9 mouse cellular contexts compared by ENCODE assay signal in genomic region chr3:101304156-101304555, GRCm38 (mm10). TPM values are rescaled to one million over a fixed set of nuclear protein-coding genes. Genes with fewer than 3 reads are reported as not detected.
A peak's percentile ranks its signal among the peaks of the same experiment; 100 is the strongest.
DNase-seq lines count a peak whose midpoint lies in the region; ATAC-seq and TF ChIP-seq lines count a peak whose summit lies in the region.
"Had no signal": no experiment of that assay in that cellular context is flagged by ENCODE, and none has a peak within 500 bp of the region (broad histone marks: within the 10 kb centered on the region; RNA-seq: fewer than 3 reads in every experiment).

No protein-coding gene starts in this region.

- ATAC-seq in limb, embryonic 14.5 days (ENCODE audit: low FRiP score, low read depth) = peak; percentile 41; the same call in 1 of the 2 replicates

- no peak overlapping the region for H3K9ac ChIP-seq in limb, embryonic 14.5 days (ENCODE audit: low read depth, low read length, severe bottlenecking)

- no peak overlapping the region for H3K4me2 ChIP-seq in limb, embryonic 14.5 days (replicated peaks; ENCODE audit: low read depth, low read length, severe bottlenecking)

- WGBS in limb, embryonic 14.5 days = 18% methylated on average over 8 of the region's 8 CpGs

- H3K27me3 ChIP-seq in limb, embryonic 14.5 days (ENCODE audit: control insufficient read depth, insufficient read depth, low read length) = no peaks in the 10 kb centered on the region

- H3K27ac ChIP-seq in limb, embryonic 14.5 days (replicated peaks; ENCODE audit: low read depth, low read length) = no peak overlapping the region

- no peaks in the 10 kb centered on the region for H3K36me3 ChIP-seq in limb, embryonic 14.5 days (ENCODE audit: control insufficient read depth, insufficient read depth, low read length)

- no peak for TF ChIP-seq POLR2A in limb, embryonic 14.5 days (IDR thresholded peaks at IDR 0.05; ENCODE audit: borderline replicate concordance, extremely low read depth, insufficient read depth, insufficient read length)

- peak; percentile 34 for DNase-seq in 416B (ENCODE audit: low read depth)
- peak; percentile 68 for DNase-seq in NIH3T3 (ENCODE audit: low read depth)
- DNase-seq in cerebellum, postnatal 14 days = peak; percentile 90 to 93
- DNase-seq in gastrocnemius, adult 8-10 months (ENCODE audit: low spot score in 2 of 2) = peak; percentile 54
- peak; percentile 38 to 67 for DNase-seq in kidney, adult 8-10 months
- peak; percentile 67 for DNase-seq in limb, embryonic 14.5 days (ENCODE audit: low spot score)
- peak; percentile 75 for DNase-seq in ovary, postnatal 14 days (ENCODE audit: low spot score)
- DNase-seq in urinary bladder, postnatal 4 days (ENCODE audit: low spot score in 2 of 2) = peak; percentile 55 to 83

- H3K4me3 ChIP-seq in limb, embryonic 14.5 days (replicated peaks; ENCODE audit: low read length) = no peak overlapping the region

- peaks cover 16% of the 10 kb centered on the region for H3K4me1 ChIP-seq in limb, embryonic 14.5 days (ENCODE audit: control insufficient read depth, insufficient read depth, low read length)

- no peaks in the 10 kb centered on the region for H3K9me3 ChIP-seq in limb, embryonic 14.5 days (ENCODE audit: control insufficient read depth, low read length)

RNA-seq across cellular contexts. Expression of gene Cd2, which starts 16.4 kb away (rescaled TPM):
- not detected for total RNA-seq in gastrocnemius, adult 8-10 months (2022)
- not detected in 2 replicates for polyA plus RNA-seq in limb, embryonic 14.5 days (2012; rRNA removed)
- not detected in 2 replicates for polyA plus RNA-seq in limb, embryonic 14.5 days (2014; fragmentation: Nextera tagmentation; extraction: Ambion mirVana)
- polyA plus RNA-seq: stomach, embryonic 14.5 days had no signal

Comparison
In these comparisons a context has a peak if more than half of its experiments do, and no peak if none do; other contexts are left out.
1. DNase-seq: peak in every context shown above with its lines; median percentile 92 in cerebellum, postnatal 14 days; 75 in ovary, postnatal 14 days; 69 in urinary bladder, postnatal 4 days; 68 in NIH3T3; 67 in limb, embryonic 14.5 days; 54 in gastrocnemius, adult 8-10 months; 52 in kidney, adult 8-10 months; 34 in 416B.